Mouse (Mus musculus) fat pad, adult 2 months (tissue): ENCODE data around the gene Fat2.

Experiments used
- DNase-seq: peaks from one replicate; pipeline ENCODE4 v3.0.0-alpha.2; 2011; ENCODE audit warnings: low read depth, low spot score; ENCODE audit errors: extremely low read depth

Gene Fat2

GRCm38 (mm10) chr11:55250527-55250926 lies 85.8 kb downstream of the Fat2 start:
- no peak for DNase-seq

GRCm38 (mm10) chr11:55240556-55240955 lies 95.8 kb downstream of the Fat2 start:
- no peak for DNase-seq

- DNase-seq, result no peak
Observed at GRCm38 (mm10) chr11:55239496-55239895, 96.9 kb downstream of the Fat2 start.

GRCm38 (mm10) chr11:55236815-55237214 lies 99.5 kb downstream of the Fat2 start:
- DNase-seq, result no peak

GRCm38 (mm10) chr11:55234791-55235190 lies 101.6 kb downstream of the Fat2 start:
- DNase-seq, result no peak

- DNase-seq, result no peak
Observed at GRCm38 (mm10) chr11:55234288-55234687, 102.1 kb downstream of the Fat2 start.

GRCm38 (mm10) chr11:55231034-55231433 lies 105.3 kb downstream of the Fat2 start:
- no peak for DNase-seq

GRCm38 (mm10) chr11:55221306-55221705 lies 115.1 kb downstream of the Fat2 start:
- no peak for DNase-seq

- DNase-seq, result no peak
Observed at GRCm38 (mm10) chr11:55218473-55218872, 117.9 kb downstream of the Fat2 start.

GRCm38 (mm10) chr11:55217880-55218279 lies 118.5 kb downstream of the Fat2 start:
- no peak for DNase-seq

GRCm38 (mm10) chr11:55217418-55217817 lies 118.9 kb downstream of the Fat2 start:
- no peak for DNase-seq

GRCm38 (mm10) chr11:55216830-55217229 lies 119.5 kb downstream of the Fat2 start:
- no peak for DNase-seq

- no peak for DNase-seq
Observed at GRCm38 (mm10) chr11:55216061-55216460, 120.3 kb downstream of the Fat2 start.

GRCm38 (mm10) chr11:55214978-55215377 lies 121.4 kb downstream of the Fat2 start:
- DNase-seq, result no peak

- no peak for DNase-seq
Observed at GRCm38 (mm10) chr11:55214161-55214560, 122.2 kb downstream of the Fat2 start.

- DNase-seq, result no peak
Observed at GRCm38 (mm10) chr11:55213518-55213917, 122.8 kb downstream of the Fat2 start.

GRCm38 (mm10) chr11:55209626-55210353 lies 126.6 kb downstream of the Fat2 start:
- no peak for DNase-seq

GRCm38 (mm10) chr11:55209032-55209431 lies 127.3 kb downstream of the Fat2 start:
- DNase-seq, result no peak

- no peak for DNase-seq
Observed at GRCm38 (mm10) chr11:55208001-55208690, 128.2 kb downstream of the Fat2 start.

- DNase-seq, result no peak
Observed at GRCm38 (mm10) chr11:55204602-55205001, 131.8 kb downstream of the Fat2 start.

GRCm38 (mm10) chr11:55204159-55204596 lies 132.2 kb downstream of the Fat2 start, which contains the start of gene Slc36a1:
Slc36a1 (plus strand) TSS chr11:55204350.
- no peak for DNase-seq
